Mouse (Mus musculus): ENCODE measurements around the gene Gcdh. TPM values are rescaled to one million over a fixed set of nuclear protein-coding genes. Genes with fewer than 3 reads are reported as not detected.

Gene Gcdh
- polyA plus RNA-seq, 1 experiment from 2014 or later: 27.3 TPM

DNA sequence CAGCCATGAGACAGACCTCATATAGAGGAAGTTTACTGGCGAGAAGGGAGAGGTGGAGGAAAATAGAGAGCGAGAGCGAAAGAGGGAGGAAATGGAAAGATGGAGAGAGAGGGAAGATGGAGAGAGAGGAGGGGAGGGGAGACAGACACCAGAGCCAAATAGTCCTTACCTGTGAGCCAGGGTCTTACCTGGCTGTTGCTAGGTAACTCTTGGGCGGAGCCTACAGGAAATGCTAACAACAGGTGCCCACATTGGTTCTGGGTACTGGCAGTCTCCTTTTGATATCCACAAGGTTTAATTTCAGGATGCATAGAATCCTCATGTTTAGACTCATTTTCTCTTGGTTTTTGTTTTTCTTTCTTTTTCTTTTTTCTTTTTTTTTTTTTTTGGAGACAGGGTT is 20.7 kb downstream of the Gcdh start:
- peak overlapping the region; percentile 99 for H3K4me2 ChIP-seq (ENCODE audit: low read depth, low read length)
- H3K9ac ChIP-seq (ENCODE audit: low read depth, low read length): 0 out of 2 replicates have a peak overlapping the region, but pooled peaks have one; percentile 67
- H3K27me3 ChIP-seq (replicated peaks; ENCODE audit: control insufficient read depth, insufficient read depth, low read length): no peaks in the 10 kb centered on the region
- ATAC-seq (ENCODE audit: low read depth) (no peak), DNase-seq (ENCODE audit: low spot score) (no peak)
- peaks cover 22% of the 10 kb centered on the region for H3K36me3 ChIP-seq (ENCODE audit: control insufficient read depth, insufficient read depth, low read length)
- H3K27ac ChIP-seq (replicated peaks; ENCODE audit: low read depth, low read length): no peak overlapping the region
- H3K4me3 ChIP-seq (ENCODE audit: low read depth, low read length): peak overlapping the region; percentile 54
- no peaks in the 10 kb centered on the region for H3K9me3 ChIP-seq (ENCODE audit: control insufficient read depth, low read length)
- WGBS: 67% methylated on average over 4 of the region's 4 CpGs
- peaks cover 14% of the 10 kb centered on the region for H3K4me1 ChIP-seq (ENCODE audit: control insufficient read depth, insufficient read depth, low read length)

DNA sequence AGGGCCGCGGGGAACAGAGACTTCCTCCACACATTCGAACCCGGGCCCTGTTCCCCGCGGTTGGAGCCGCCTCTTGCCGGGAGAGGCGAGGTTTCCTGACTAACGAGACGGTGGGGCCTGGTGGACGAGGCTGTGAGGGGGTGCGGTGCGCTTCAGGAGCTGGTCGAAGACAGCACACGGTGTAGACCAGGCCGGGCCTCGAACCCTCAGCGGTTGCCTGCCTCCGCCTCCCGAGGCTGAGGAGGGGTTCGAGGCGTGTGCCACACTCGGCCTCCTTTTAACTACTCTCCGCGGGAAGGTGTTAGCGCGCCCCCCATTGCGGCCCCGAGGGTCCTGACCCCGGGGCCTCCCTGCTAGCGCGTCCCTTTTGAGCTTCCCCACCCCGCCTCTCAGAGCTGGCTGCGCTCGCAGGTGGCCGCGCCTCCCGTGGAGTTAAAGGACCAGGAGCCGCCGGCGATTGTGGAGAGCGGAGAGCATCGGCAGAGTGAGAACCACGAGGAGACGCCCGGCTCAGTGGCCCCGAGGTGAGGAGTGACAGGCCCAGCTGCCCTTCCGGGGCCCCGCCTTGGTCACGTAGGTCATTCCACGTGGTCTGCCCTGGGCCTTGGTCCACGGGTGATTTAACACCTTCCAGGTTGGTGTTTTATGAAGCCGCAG is 21.3 kb downstream of the Gcdh start:
- H3K27ac ChIP-seq (replicated peaks; ENCODE audit: low read depth, low read length): no peak overlapping the region
- H3K27me3 ChIP-seq (replicated peaks; ENCODE audit: control insufficient read depth, insufficient read depth, low read length): no peaks in the 10 kb centered on the region
- no peaks in the 10 kb centered on the region for H3K9me3 ChIP-seq (ENCODE audit: control insufficient read depth, low read length)
- 6% methylated on average over 21 of the region's 54 CpGs for WGBS
- peak; percentile 42 for ATAC-seq (ENCODE audit: low read depth)
- H3K4me2 ChIP-seq (ENCODE audit: low read depth, low read length): peak overlapping the region; percentile 99
- peaks cover 28% of the 10 kb centered on the region for H3K36me3 ChIP-seq (ENCODE audit: control insufficient read depth, insufficient read depth, low read length)
- peak overlapping the region; percentile 54 for H3K4me3 ChIP-seq (ENCODE audit: low read depth, low read length)
- peaks cover 14% of the 10 kb centered on the region for H3K4me1 ChIP-seq (ENCODE audit: control insufficient read depth, insufficient read depth, low read length)
- H3K9ac ChIP-seq (ENCODE audit: low read depth, low read length): peak overlapping the region; percentile 67
- DNase-seq (ENCODE audit: low spot score): peak; percentile 36

DNA sequence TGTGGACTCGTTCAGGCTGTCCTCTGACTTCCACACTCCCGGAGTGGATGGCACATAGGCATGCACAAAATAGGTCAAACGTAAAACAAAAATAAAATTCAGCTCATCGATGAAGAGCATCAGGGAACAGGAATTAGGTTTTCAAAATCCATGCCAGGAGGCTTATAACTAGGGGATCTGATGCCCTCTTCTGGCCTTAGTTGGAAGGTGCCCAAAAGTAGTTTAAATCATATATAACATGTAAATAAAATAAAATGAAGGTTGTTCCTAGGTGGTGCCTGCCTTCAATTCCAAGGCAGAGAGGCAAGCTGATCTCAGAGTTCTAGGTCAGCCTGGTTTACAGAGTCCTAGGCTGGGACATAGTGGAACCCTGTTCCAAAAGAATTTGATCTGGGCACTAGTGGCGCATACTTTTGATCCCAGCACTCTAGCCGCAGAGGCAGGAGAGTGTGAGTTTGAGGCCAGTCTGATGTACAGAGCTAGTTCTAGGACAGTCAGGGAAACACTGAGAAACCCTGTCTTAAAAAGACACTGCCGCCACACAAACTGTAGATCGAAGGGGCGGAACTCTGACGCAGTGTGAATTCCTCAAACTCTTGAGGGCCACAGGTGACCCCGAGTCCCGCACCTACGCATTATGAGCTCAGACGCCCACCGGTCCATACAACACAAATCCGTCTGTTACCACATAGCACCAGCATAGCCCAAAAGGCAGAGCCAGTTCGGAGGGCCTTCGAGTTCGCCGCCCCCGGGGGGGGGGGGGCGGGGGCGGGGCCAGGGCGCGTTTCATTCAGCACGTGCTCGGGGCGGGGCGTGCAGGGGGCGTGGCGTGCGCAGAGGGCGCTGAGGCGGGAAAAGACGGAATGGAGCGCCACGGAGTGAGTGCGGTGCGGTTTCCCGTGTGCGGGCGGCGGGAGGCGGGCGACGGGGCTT is 22.1 kb downstream of the Gcdh start, which contains the start of gene Syce2:
Gene Syce2 (plus strand): TSS at position 736 of the 933 bp plus-strand sequence.
- no peaks in the 10 kb centered on the region for H3K9me3 ChIP-seq (ENCODE audit: control insufficient read depth, low read length)
- peaks cover 36% of the 10 kb centered on the region for H3K36me3 ChIP-seq (ENCODE audit: control insufficient read depth, insufficient read depth, low read length)
- H3K4me1 ChIP-seq (ENCODE audit: control insufficient read depth, insufficient read depth, low read length): peaks cover 14% of the 10 kb centered on the region
- H3K9ac ChIP-seq (ENCODE audit: low read depth, low read length): peak within 1 kb of the TSS; percentile 67
- H3K27ac ChIP-seq (replicated peaks; ENCODE audit: low read depth, low read length): no peak within 1 kb of the TSS
- DNase-seq (ENCODE audit: low spot score) (peak; percentile 80), ATAC-seq (ENCODE audit: low read depth) (peak; percentile 79)
- peak within 1 kb of the TSS; percentile 54 for H3K4me3 ChIP-seq (ENCODE audit: low read depth, low read length)
- H3K4me2 ChIP-seq (ENCODE audit: low read depth, low read length): peak within 1 kb of the TSS; percentile 99
- H3K27me3 ChIP-seq (replicated peaks; ENCODE audit: control insufficient read depth, insufficient read depth, low read length): no peaks in the 10 kb centered on the region
- WGBS: 21% methylated on average over 29 of the region's 46 CpGs

- DNase-seq (ENCODE audit: low spot score) (peak; percentile 97), ATAC-seq (ENCODE audit: low read depth) (peak; percentile 96)
- peak within 1 kb of the TSS; percentile 81 for H3K4me2 ChIP-seq (ENCODE audit: low read depth, low read length)
- H3K27ac ChIP-seq (replicated peaks; ENCODE audit: low read depth, low read length): peak within 1 kb of the TSS; percentile 63
- H3K36me3 ChIP-seq (ENCODE audit: control insufficient read depth, insufficient read depth, low read length): peaks cover 30% of the 10 kb centered on the region
- peak within 1 kb of the TSS; percentile 91 for H3K9ac ChIP-seq (ENCODE audit: low read depth, low read length)
- under 1% methylated on average over 38 of the region's 39 CpGs for WGBS
- no peaks in the 10 kb centered on the region for H3K27me3 ChIP-seq (replicated peaks; ENCODE audit: control insufficient read depth, insufficient read depth, low read length)
- H3K4me1 ChIP-seq (ENCODE audit: control insufficient read depth, insufficient read depth, low read length): peaks cover 8% of the 10 kb centered on the region
- H3K4me3 ChIP-seq (ENCODE audit: low read depth, low read length): peak within 1 kb of the TSS; percentile 90
- H3K9me3 ChIP-seq (ENCODE audit: control insufficient read depth, low read length): no peaks in the 10 kb centered on the region
These were observed 36.8 kb downstream of the Gcdh start, which contains the start of gene Farsa for GRCm38 (mm10) chr8:84856864-84857441. Gene Farsa, plus strand, starts transcription at chr8:84856989.

GRCm38 (mm10) chr8:84856434-84856833 is 37.3 kb downstream of the Gcdh start:
- WGBS: 100% methylated on average over 3 of the region's 3 CpGs
- Histone ChIP-seq H3K36me3 (ENCODE audit: control insufficient read depth, insufficient read depth, low read length) (peaks cover 24% of the 10 kb centered on the region), H3K27ac (replicated peaks; ENCODE audit: low read depth, low read length) (no peak overlapping the region), H3K4me2 (ENCODE audit: low read depth, low read length) (no peak overlapping the region), H3K4me1 (ENCODE audit: control insufficient read depth, insufficient read depth, low read length) (peaks cover 8% of the 10 kb centered on the region), H3K27me3 (replicated peaks; ENCODE audit: control insufficient read depth, insufficient read depth, low read length) (no peaks in the 10 kb centered on the region), H3K9me3 (ENCODE audit: control insufficient read depth, low read length) (no peaks in the 10 kb centered on the region), H3K9ac (ENCODE audit: low read depth, low read length) (no peak overlapping the region), H3K4me3 (ENCODE audit: low read depth, low read length) (peak overlapping the region; percentile 90; the same call in 1 of the 2 replicates)
- DNase-seq (ENCODE audit: low spot score): no peak
- no peak for ATAC-seq (ENCODE audit: low read depth)

DNA sequence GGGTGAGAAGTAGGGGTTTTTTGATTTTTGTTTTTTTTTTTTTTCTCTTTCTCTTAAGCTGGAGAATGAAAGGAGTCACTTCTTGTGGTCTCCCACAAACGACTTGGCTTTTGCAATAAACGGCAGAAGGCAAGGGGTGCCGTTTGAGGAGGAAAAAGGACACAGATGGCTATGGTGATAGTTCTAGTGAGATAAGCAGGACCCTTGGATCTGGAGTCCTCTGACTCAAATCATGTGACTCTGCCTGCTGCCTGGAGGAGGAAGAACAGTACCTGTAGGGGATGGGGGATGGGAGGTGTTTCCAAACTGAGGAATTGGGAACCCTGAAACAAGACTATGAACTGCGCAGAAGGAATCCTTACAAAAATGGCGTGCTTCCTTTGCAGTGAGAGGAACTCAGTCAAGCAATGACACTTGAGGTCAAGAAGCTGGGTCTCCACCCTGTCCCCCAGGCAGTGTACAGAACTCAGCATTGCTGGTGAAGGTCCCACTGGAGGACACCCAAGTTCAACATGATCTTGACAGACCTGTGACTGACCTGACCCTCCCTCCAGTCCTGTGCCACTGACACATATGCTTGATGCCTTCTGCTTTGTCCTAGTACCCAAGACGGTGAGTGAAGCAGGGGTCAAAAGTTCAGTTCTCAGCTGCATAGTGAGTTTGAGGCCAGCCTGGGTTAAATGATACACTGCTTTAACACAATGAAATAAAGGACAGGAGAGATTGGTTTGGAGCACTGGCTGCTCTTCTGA is 45.9 kb downstream of the Gcdh start:
- peak overlapping the region; percentile 71 for H3K4me3 ChIP-seq (ENCODE audit: low read depth, low read length)
- peak overlapping the region; percentile 73 for H3K9ac ChIP-seq (ENCODE audit: low read depth, low read length)
- peak overlapping the region; percentile 74 for H3K27ac ChIP-seq (replicated peaks; ENCODE audit: low read depth, low read length)
- ATAC-seq (ENCODE audit: low read depth) (no peak), DNase-seq (ENCODE audit: low spot score) (no peak)
- peak overlapping the region; percentile 58 for H3K4me2 ChIP-seq (ENCODE audit: low read depth, low read length)
- H3K9me3 ChIP-seq (ENCODE audit: control insufficient read depth, low read length): no peaks in the 10 kb centered on the region
- peaks cover 31% of the 10 kb centered on the region for H3K36me3 ChIP-seq (ENCODE audit: control insufficient read depth, insufficient read depth, low read length)
- no peaks in the 10 kb centered on the region for H3K27me3 ChIP-seq (replicated peaks; ENCODE audit: control insufficient read depth, insufficient read depth, low read length)
- peaks cover 15% of the 10 kb centered on the region; the same call in 1 of the 2 replicates for H3K4me1 ChIP-seq (ENCODE audit: control insufficient read depth, insufficient read depth, low read length)
- 43% methylated on average over 6 of the region's 6 CpGs for WGBS

- H3K9me3 ChIP-seq (ENCODE audit: control insufficient read depth, low read length): no peaks in the 10 kb centered on the region
- peak within 1 kb of the TSS; percentile 88 for H3K9ac ChIP-seq (ENCODE audit: low read depth, low read length)
- H3K4me3 ChIP-seq (ENCODE audit: low read depth, low read length): peak within 1 kb of the TSS; percentile 71
- no peaks in the 10 kb centered on the region for H3K27me3 ChIP-seq (replicated peaks; ENCODE audit: control insufficient read depth, insufficient read depth, low read length)
- ATAC-seq (ENCODE audit: low read depth): peak; percentile 99
- peaks cover 15% of the 10 kb centered on the region; the same call in 1 of the 2 replicates for H3K4me1 ChIP-seq (ENCODE audit: control insufficient read depth, insufficient read depth, low read length)
- H3K27ac ChIP-seq (replicated peaks; ENCODE audit: low read depth, low read length): peak within 1 kb of the TSS; percentile 77
- peak within 1 kb of the TSS; percentile 77 for H3K4me2 ChIP-seq (ENCODE audit: low read depth, low read length)
- H3K36me3 ChIP-seq (ENCODE audit: control insufficient read depth, insufficient read depth, low read length): peaks cover 40% of the 10 kb centered on the region
- DNase-seq (ENCODE audit: low spot score): peak; percentile 100
- WGBS: under 1% methylated on average over 43 of the region's 55 CpGs
These were observed 46.8 kb downstream of the Gcdh start, which contains the start of gene Calr for GRCm38 (mm10) chr8:84846722-84847572. Gene Calr, minus strand, starts transcription at chr8:84846934.
